Mouse (Mus musculus) embryonic facial prominence, embryonic 13.5 days (tissue): ENCODE data around the gene Nid2. TPM values are rescaled to one million over a fixed set of nuclear protein-coding genes. Genes with fewer than 3 reads are reported as not detected.
A peak's percentile ranks its signal among the peaks of the same experiment; 100 is the strongest.

Experiments used
- ATAC-seq: fragments of 200-750 bp; cut with Nextera tagmentation; 2 replicates; pipeline ENCODE4 v1.8.0; 2017; ENCODE audit warnings: low read depth; ENCODE audit not compliant: insufficient number of reproducible peaks, insufficient read depth, low FRiP score, low TSS enrichment
- H3K27ac ChIP-seq: fragments of 300-500 bp; sonication (generic); 2 replicates; pipeline ENCODE4 v1.5.1; 2015; ENCODE audit warnings: moderate library complexity, mild to moderate bottlenecking, inconsistent platforms
- H3K27me3 ChIP-seq: fragments of 300-500 bp; sonication (generic); 2 replicates; pipeline ENCODE4 v1.6.1; 2015; ENCODE audit warnings: mild to moderate bottlenecking, inconsistent platforms
- H3K36me3 ChIP-seq: fragments of 300-500 bp; sonication (generic); 2 replicates; pipeline ENCODE4 v1.6.1; 2015; ENCODE audit warnings: mild to moderate bottlenecking, inconsistent platforms
- H3K4me1 ChIP-seq: fragments of 300-500 bp; sonication (generic); 2 replicates; pipeline ENCODE4 v1.6.1; 2015; ENCODE audit warnings: inconsistent platforms
- H3K4me2 ChIP-seq: fragments of 300-500 bp; sonication (generic); 2 replicates; pipeline ENCODE4 v1.6.1; 2015; ENCODE audit warnings: moderate library complexity, mild to moderate bottlenecking, inconsistent platforms
- H3K4me3 ChIP-seq: fragments of 300-500 bp; sonication (generic); 2 replicates; pipeline ENCODE4 v1.5.1; 2015; ENCODE audit warnings: mild to moderate bottlenecking, inconsistent platforms
- H3K9ac ChIP-seq: fragments of 300-500 bp; sonication (generic); 2 replicates; pipeline ENCODE4 v1.6.1; 2015; ENCODE audit warnings: mild to moderate bottlenecking, inconsistent platforms
- H3K9me3 ChIP-seq: fragments of 300-500 bp; sonication (generic); 2 replicates; pipeline ENCODE4 v1.6.1; 2016; ENCODE audit warnings: inconsistent platforms
- WGBS: fragments of 180-500 bp; shearing (Covaris S2); methylation state at CpG from one replicate; pipeline ENCODE4 v1.1.7; 2015; ENCODE audit warnings: mixed read lengths; 5-methylcytosine and 5-hydroxymethylcytosine counted together
- polyA plus RNA-seq: library from polyadenylated mRNA; unstranded; fragments of >200 nt; fragmentation: Nextera tagmentation; extraction: Ambion mirVana; gene quantifications from 2 replicates; pipeline ENCODE4 v1.2.1, GENCODE M21; 2015

Gene Nid2
- polyA plus RNA-seq, 1 experiment from 2014 or later = 56.4 TPM

DNA sequence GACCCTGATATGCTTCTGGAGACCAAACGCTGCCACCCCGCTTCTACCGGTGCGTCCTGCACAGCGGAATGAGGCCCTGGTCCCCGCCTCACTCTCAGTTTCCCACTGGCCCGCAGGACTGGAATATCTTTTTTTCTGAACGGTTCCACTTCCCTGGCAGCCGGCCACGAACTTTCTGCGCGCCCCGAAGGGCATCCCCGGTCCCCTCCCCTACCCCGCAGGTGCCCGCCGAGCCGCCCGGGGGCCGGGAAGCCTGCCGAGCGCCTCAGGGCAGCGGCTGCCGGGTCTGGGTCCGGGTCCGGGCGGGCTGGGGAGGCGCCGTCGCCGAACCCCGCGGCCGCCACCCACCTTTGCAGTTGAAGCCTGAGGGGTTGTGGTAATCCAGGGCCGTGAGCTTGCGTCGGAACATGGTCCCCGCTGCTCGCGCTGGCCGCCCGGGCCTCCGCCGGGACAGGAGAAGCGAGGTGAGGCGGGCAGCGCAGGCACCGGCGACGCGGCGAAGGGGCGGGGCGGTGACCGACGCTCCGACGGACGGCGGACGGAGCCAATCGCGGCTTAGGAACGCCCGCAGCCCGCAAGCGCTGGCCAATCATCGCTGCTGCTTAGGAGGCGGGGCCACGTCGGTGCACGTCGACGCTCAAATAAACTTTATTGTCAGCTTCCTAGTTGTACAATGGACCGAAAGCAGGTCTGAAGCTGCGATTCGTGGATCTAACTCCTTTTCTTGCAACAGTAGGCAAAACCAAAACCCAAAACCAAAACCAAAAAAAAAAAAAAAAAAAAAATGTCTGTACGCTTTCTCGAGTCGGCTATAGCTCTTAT, 72.5 kb downstream of the Nid2 start, which contains the start of gene Rtraf:
Rtraf (minus strand) TSS at position 504 of the 822 bp plus-strand sequence.
- Histone ChIP-seq H3K4me3 (peak within 1 kb of the TSS; percentile 75), H3K27ac (peak within 1 kb of the TSS; percentile 84), H3K4me2 (peak within 1 kb of the TSS; percentile 77), H3K4me1 (peaks cover 11% of the 10 kb centered on the region), H3K9ac (peak within 1 kb of the TSS; percentile 97), H3K27me3 (no peaks in the 10 kb centered on the region), H3K36me3 (peaks cover 30% of the 10 kb centered on the region), H3K9me3 (no peaks in the 10 kb centered on the region)
- under 1% methylated on average over 80 of the region's 80 CpGs for WGBS
- ATAC-seq = peak; percentile 96

DNA sequence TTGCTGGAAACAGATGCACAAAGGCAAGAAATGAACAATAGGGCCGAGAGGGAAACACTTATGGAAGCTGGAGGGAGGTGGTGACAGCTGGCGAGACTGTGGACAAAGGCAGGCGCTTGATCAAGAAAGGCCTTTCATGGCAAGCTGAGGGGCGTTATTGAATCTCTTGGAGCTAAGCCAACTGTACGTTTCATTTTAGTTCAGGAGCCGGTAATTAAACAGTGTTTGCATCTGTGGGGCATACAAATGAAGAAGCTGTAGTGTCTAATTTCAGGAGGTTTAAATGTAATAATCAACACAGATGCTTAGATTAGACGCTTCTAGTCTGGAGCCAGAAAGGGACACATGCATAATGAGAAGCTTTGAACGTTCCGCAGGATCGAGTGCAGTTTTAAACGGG, 74.4 kb downstream of the Nid2 start:
- H3K9me3 ChIP-seq = no peaks in the 10 kb centered on the region
- H3K4me2 ChIP-seq = no peak overlapping the region
- 52% methylated on average over 11 of the region's 11 CpGs for WGBS
- H3K36me3 ChIP-seq = peaks cover 14% of the 10 kb centered on the region
- no peak overlapping the region for H3K4me3 ChIP-seq
- no peak for ATAC-seq
- no peaks in the 10 kb centered on the region for H3K27me3 ChIP-seq
- 0 out of 2 replicates have a peak overlapping the region, but pooled peaks have one; percentile 12 for H3K9ac ChIP-seq
- peaks cover 11% of the 10 kb centered on the region for H3K4me1 ChIP-seq
- H3K27ac ChIP-seq = no peak overlapping the region

DNA sequence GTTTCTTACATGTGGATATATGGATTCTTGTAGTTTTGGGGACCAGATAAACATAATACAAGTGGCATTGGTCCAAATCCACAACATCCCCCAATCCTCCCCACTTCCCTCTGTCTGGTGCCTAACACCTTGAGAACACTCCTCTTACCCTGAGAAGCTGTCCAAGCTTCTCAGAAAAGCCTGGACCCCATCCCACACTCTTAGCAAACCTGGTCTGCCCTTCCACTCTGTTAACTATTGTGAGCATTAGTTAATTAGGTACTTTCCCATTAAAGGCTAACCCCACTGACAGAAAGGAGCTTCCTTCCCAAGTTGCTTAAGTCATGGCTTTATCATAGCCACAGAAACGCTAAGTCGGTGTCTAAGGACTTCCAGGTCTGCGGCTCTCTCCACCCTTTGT, 85.2 kb downstream of the Nid2 start:
- ATAC-seq = no peak
- Histone ChIP-seq H3K4me2 (no peak overlapping the region), H3K9ac (no peak overlapping the region), H3K9me3 (no peaks in the 10 kb centered on the region), H3K4me1 (no peaks in the 10 kb centered on the region), H3K36me3 (no peaks in the 10 kb centered on the region), H3K27me3 (no peaks in the 10 kb centered on the region), H3K4me3 (no peak overlapping the region), H3K27ac (no peak overlapping the region)
- 84% methylated on average over 3 of the region's 3 CpGs for WGBS

DNA sequence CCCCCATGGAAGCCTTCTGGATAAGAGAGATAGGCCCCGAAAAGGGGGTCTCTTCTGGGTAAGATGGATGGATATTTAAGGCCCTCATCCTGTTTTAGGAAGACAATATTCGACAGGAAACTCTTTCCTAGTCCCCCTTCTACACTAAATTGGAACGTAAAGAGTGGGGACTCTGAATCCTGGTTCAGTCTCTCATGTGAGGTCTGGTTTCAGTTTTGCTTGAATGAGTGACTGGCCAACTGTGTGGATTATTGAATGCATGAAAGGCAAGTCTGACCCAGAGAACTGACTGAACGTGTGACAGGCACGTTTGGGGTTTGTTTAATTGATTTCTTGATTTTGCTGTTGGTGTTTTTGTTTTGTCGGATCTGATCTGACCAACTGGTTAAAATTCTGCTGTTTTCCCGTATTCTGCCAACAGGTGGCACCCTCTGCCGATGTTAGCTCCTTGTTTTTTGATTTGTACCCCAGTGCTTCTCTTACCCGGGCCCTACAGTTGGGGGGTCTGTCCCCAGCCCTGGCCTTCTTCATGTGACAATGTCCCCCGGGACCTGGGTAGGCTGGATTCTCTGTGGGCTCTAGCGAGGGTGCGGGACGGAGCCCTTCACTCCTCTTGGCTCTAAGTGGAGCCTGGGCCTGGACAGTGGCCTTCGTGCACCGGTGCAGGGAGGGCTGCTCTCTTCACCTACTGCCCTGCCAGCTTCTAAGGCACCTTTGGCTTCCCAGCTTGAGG, 88.7 kb downstream of the Nid2 start:
- H3K9ac ChIP-seq = peak overlapping the region; percentile 63
- H3K4me3 ChIP-seq = peak overlapping the region; percentile 22
- H3K9me3 ChIP-seq = no peaks in the 10 kb centered on the region
- no peaks in the 10 kb centered on the region for H3K27me3 ChIP-seq
- H3K27ac ChIP-seq = no peak overlapping the region
- H3K36me3 ChIP-seq = no peaks in the 10 kb centered on the region
- peak overlapping the region; percentile 53 for H3K4me2 ChIP-seq
- no peaks in the 10 kb centered on the region for H3K4me1 ChIP-seq
- 22% methylated on average over 15 of the region's 15 CpGs for WGBS
- ATAC-seq = no peak

DNA sequence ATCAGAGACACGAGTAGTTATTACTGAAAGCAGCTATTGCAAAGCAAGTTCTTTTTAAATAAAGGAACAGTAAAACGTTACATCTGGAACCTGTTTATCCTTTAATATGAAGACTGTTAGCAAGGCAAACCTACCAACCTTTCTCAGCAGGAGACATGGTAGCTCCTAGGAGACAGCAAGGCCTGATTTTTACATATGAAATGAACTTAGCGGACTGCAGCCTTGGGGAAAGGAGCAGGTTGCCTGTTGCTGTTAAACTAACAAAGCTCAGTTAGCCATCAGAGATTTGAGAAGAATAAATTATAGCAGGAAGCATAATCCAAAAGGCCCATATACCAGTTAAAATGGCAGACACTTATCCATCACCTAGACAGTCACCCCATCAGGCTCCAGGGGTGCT, 102.4 kb downstream of the Nid2 start:
- Histone ChIP-seq H3K9ac (no peak overlapping the region), H3K4me2 (no peak overlapping the region), H3K4me1 (peaks cover 4% of the 10 kb centered on the region; the same call in 1 of the 2 replicates), H3K27ac (no peak overlapping the region), H3K27me3 (no peaks in the 10 kb centered on the region), H3K36me3 (no peaks in the 10 kb centered on the region), H3K4me3 (no peak overlapping the region), H3K9me3 (no peaks in the 10 kb centered on the region)
- no peak for ATAC-seq
- WGBS = 40% methylated on average over 3 of the region's 3 CpGs

DNA sequence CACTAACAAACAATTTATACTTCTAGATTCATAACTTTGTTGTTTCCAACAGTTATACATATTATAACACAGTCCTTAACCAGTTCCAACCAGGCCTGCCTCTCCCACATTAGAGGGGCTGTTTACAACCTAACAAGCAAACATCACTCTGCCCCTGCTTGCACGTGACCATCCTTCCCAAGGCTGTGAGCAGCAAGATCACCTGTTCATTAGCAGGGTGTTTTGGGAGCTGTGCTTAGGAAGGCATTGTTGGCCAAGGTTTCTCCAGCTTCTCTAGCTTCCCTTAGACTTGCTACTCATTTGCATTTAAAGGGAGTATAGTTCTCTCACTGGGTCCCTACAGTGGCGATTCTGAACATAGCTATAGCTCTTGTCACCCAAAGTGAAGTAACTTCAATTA, 107.2 kb downstream of the Nid2 start:
- ATAC-seq = no peak
- Histone ChIP-seq H3K9ac (no peak overlapping the region), H3K4me1 (peaks cover 4% of the 10 kb centered on the region; the same call in 1 of the 2 replicates), H3K4me3 (no peak overlapping the region), H3K36me3 (no peaks in the 10 kb centered on the region), H3K9me3 (no peaks in the 10 kb centered on the region), H3K27ac (no peak overlapping the region), H3K27me3 (no peaks in the 10 kb centered on the region), H3K4me2 (no peak overlapping the region)
- 82% methylated on average over 2 of the region's 2 CpGs for WGBS

DNA sequence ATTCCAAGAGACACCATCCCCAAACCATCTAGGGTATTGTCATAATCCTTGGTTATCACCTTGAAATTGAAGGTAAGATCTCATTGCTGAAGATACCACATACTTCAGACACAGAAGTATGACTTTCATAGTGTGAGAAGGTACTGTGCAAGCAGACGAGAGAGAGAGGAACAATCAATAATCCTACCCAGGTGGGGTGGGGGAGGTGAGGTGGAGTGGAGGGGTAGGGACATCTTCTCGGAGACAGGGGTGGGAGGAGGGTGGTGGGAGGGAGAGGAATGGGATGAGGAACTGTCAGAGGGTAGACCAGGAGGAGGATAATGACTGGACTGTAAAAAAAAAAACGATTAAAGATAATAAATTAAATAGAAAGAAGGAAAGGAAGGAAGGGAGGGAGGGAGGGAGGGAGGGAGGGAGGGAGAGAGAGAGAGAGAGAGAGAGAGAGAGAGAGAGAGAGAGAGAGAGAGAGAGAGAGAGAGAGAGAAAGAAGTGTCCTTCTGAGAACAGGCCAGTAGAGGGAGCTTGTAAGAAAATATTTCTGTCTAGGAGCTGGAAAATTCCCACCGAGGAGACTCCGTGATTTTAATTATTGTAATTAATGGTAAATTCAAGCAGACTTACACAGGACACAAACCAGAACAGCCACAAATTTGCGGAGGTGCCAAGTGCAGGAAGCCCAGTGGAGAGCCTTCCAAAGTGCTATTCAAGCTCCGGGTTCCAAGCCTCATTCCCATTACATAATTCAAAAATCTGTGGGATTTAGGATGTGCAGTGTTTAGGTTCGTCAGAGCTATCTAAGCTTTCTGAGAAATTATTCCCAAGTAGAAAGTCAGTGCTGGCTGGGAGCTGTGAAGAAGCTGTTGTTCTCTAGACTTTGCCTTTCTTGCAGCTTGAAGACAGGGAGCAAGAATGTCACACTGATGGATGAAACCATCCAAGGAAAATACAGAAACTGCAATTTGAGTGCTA, 108.0 kb downstream of the Nid2 start:
- no peak for ATAC-seq
- no peak overlapping the region for H3K4me3 ChIP-seq
- 50% methylated on average over 8 of the region's 8 CpGs for WGBS

DNA sequence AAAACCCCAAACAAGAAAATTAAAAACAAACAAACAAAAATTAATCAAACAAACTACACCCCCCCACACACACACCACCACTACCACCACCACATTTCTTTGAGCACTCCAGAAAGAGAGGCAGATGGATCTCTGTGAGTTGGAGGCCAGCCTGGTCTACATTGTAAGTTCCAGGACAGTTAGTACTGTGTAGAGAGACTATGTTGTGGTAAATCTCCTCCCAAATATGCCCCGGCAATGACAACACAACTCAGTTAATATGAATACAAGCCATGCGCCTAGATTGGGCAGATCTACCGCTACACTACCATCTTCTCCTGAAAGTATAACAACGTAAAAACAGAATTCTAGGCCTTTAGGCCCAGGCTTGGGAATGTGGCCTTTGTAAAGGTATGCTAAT, 109.2 kb downstream of the Nid2 start:
- H3K36me3 ChIP-seq = no peaks in the 10 kb centered on the region
- no peak overlapping the region for H3K27ac ChIP-seq
- no peak overlapping the region for H3K4me2 ChIP-seq
- ATAC-seq = no peak
- H3K4me3 ChIP-seq = no peak overlapping the region
- H3K9me3 ChIP-seq = no peaks in the 10 kb centered on the region
- H3K9ac ChIP-seq = no peak overlapping the region
- no peaks in the 10 kb centered on the region for H3K27me3 ChIP-seq
- H3K4me1 ChIP-seq = no peaks in the 10 kb centered on the region
- WGBS = 90% methylated on average over 4 of the region's 4 CpGs

More for the DNA sequence above, 108.0 kb downstream of the Nid2 start:
- Histone ChIP-seq H3K9ac (no peak overlapping the region), H3K27ac (no peak overlapping the region), H3K4me2 (no peak overlapping the region), H3K9me3 (no peaks in the 10 kb centered on the region), H3K27me3 (no peaks in the 10 kb centered on the region), H3K36me3 (no peaks in the 10 kb centered on the region), H3K4me1 (no peaks in the 10 kb centered on the region)

Other genes with a start within 250 kb of the Nid2 start
- not detected in 2 replicates for gene Gm2244, start 201.3 kb upstream of the Nid2 start, polyA plus RNA-seq
- gene Gm2237, start 166.1 kb upstream of the Nid2 start, polyA plus RNA-seq = 2.7 and 3.1 TPM in 2 replicates
- not detected in 2 replicates for gene Gm5458, start 148.7 kb upstream of the Nid2 start, polyA plus RNA-seq
- gene Rtraf, start 72.6 kb downstream of the Nid2 start, polyA plus RNA-seq = 242 and 247 TPM in 2 replicates
- 63.0 and 71.4 TPM in 2 replicates for gene Gng2, start 226.4 kb downstream of the Nid2 start, polyA plus RNA-seq